Mouse (Mus musculus) limb, embryonic 11.5 days (tissue): ENCODE measurements at regions not wholly inside any gene's neighbourhood (a gene's known extent, or its start where the extent isn't known, plus 50 kb on each side); places are given as distances from the start of the nearest gene placed in this dataset.

Experiments used
- ATAC-seq: fragments of 200-750 bp; cut with Nextera tagmentation; 2 replicates; pipeline ENCODE4 v1.8.0; 2017; ENCODE audit warnings: low read depth; ENCODE audit not compliant: insufficient number of reproducible peaks, low FRiP score, low TSS enrichment
- DNase-seq: peaks from one replicate; pipeline ENCODE4 v3.0.0-alpha.2; 2015; ENCODE audit warnings: low spot score
- H3K27ac ChIP-seq: fragments of 300-500 bp; sonication (generic); replicated peaks from 2 replicates; pipeline ENCODE4 v1.5.1; 2014; ENCODE audit warnings: low read depth, mild to moderate bottlenecking, low read length
- H3K27me3 ChIP-seq: fragments of 300-500 bp; sonication (generic); 2 replicates; pipeline ENCODE4 v1.6.1; 2014; ENCODE audit warnings: mild to moderate bottlenecking, low read length, mixed read lengths; ENCODE audit not compliant: control insufficient read depth, insufficient read depth
- H3K36me3 ChIP-seq: fragments of 300-500 bp; sonication (generic); 2 replicates; pipeline ENCODE4 v1.6.1; 2014; ENCODE audit warnings: mild to moderate bottlenecking, low read length, moderate library complexity, mixed read lengths; ENCODE audit not compliant: control insufficient read depth, insufficient read depth
- H3K4me1 ChIP-seq: fragments of 300-500 bp; sonication (generic); 2 replicates; pipeline ENCODE4 v1.6.1; 2014; ENCODE audit warnings: low read length, mixed read lengths; ENCODE audit not compliant: control insufficient read depth, insufficient read depth
- H3K4me2 ChIP-seq: fragments of 300-500 bp; sonication (generic); 2 replicates; pipeline ENCODE4 v1.6.1; 2014; ENCODE audit warnings: low read depth, mild to moderate bottlenecking, moderate library complexity; ENCODE audit not compliant: severe bottlenecking
- H3K4me3 ChIP-seq: fragments of 300-500 bp; sonication (generic); 2 replicates; pipeline ENCODE4 v1.5.1; 2014; ENCODE audit warnings: low read depth, low read length
- H3K9ac ChIP-seq: fragments of 300-500 bp; sonication (generic); 2 replicates; pipeline ENCODE4 v1.6.1; 2014; ENCODE audit warnings: mild to moderate bottlenecking, low read length
- H3K9me3 ChIP-seq: fragments of 300-500 bp; sonication (generic); 2 replicates; pipeline ENCODE4 v1.6.1; 2016; ENCODE audit warnings: low read length; ENCODE audit not compliant: control insufficient read depth
- WGBS: fragments of 180-500 bp; shearing (Covaris S2); extraction: QIAGEN DNeasy Blood & Tissue Kit; methylation state at CpG from one replicate; pipeline ENCODE4 v1.1.7; 2014; 5-methylcytosine and 5-hydroxymethylcytosine counted together

- no peak overlapping the region for H3K4me2 ChIP-seq
- no peaks in the 10 kb centered on the region for H3K36me3 ChIP-seq
- no peak overlapping the region for H3K4me3 ChIP-seq
- WGBS: 77% methylated on average over 8 of the region's 8 CpGs
- 0 out of 2 replicates have a peak, but pooled peaks cover 3% of the 10 kb centered on the region for H3K4me1 ChIP-seq
- ATAC-seq (no peak), DNase-seq (no peak)
- H3K9ac ChIP-seq: no peak overlapping the region
- H3K9me3 ChIP-seq: no peaks in the 10 kb centered on the region
- no peaks in the 10 kb centered on the region for H3K27me3 ChIP-seq
- H3K27ac ChIP-seq: no peak overlapping the region
Observed at GRCm38 (mm10) chr1:91659486-91659885, 119.1 kb downstream of the Asb1 start.

GRCm38 (mm10) chr1:91663289-91663688, 122.9 kb downstream of the Asb1 start:
- Histone ChIP-seq H3K4me2 (no peak overlapping the region), H3K27ac (no peak overlapping the region), H3K36me3 (no peaks in the 10 kb centered on the region), H3K27me3 (no peaks in the 10 kb centered on the region), H3K9ac (no peak overlapping the region), H3K9me3 (no peaks in the 10 kb centered on the region), H3K4me3 (no peak overlapping the region), H3K4me1 (0 out of 2 replicates have a peak, but pooled peaks cover 4% of the 10 kb centered on the region)
- DNase-seq (no peak), ATAC-seq (no peak)
- 93% methylated on average over 2 of the region's 2 CpGs for WGBS

- no peak overlapping the region for H3K4me2 ChIP-seq
- H3K36me3 ChIP-seq: no peaks in the 10 kb centered on the region
- no peak overlapping the region for H3K4me3 ChIP-seq
- no peak for DNase-seq
- no peak for ATAC-seq
- no peaks in the 10 kb centered on the region for H3K27me3 ChIP-seq
- WGBS: 87% methylated on average over 6 of the region's 12 CpGs
- no peak overlapping the region for H3K27ac ChIP-seq
- H3K9ac ChIP-seq: no peak overlapping the region
- 0 out of 2 replicates have a peak, but pooled peaks cover 5% of the 10 kb centered on the region for H3K4me1 ChIP-seq
- no peaks in the 10 kb centered on the region for H3K9me3 ChIP-seq
Observed at GRCm38 (mm10) chr1:91664622-91665021, 124.3 kb downstream of the Asb1 start.

DNA sequence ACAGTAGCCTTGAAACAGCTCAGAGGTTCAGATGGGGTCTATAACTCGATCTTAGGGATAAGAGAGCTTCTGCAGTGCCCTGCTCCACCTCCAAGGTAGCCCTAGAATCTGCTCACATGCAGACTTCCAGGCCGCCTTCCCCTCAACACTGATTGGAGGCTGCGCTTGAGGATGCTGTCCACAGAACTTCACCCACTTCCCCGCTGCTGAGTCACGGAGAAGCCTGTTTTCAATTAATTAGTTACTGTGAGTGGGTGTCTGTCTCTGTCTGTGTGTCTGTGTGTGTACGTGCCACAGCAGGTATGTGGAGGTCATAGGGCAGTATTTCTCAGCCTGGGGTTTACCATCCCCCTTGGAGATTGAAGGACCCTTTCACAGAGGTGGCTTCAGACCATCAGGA, 128.2 kb downstream of the Asb1 start:
- Histone ChIP-seq H3K36me3 (no peaks in the 10 kb centered on the region), H3K4me2 (no peak overlapping the region)
- peak; percentile 40 for DNase-seq

GRCm38 (mm10) chr1:91670980-91671379, 130.3 kb upstream of the Twist2 start:
- DNase-seq (no peak), ATAC-seq (no peak)
- Histone ChIP-seq H3K27me3 (no peaks in the 10 kb centered on the region), H3K4me1 (0 out of 2 replicates have a peak, but pooled peaks cover 5% of the 10 kb centered on the region), H3K36me3 (no peaks in the 10 kb centered on the region), H3K9me3 (no peaks in the 10 kb centered on the region), H3K4me2 (no peak overlapping the region), H3K4me3 (no peak overlapping the region), H3K27ac (no peak overlapping the region), H3K9ac (no peak overlapping the region)
- 52% methylated on average over 13 of the region's 13 CpGs for WGBS

More for the DNA sequence above, 128.2 kb downstream of the Asb1 start:
- no peaks in the 10 kb centered on the region for H3K27me3 ChIP-seq
- 40% methylated on average over 6 of the region's 6 CpGs for WGBS
- H3K9ac ChIP-seq: no peak overlapping the region
- H3K9me3 ChIP-seq: no peaks in the 10 kb centered on the region
- ATAC-seq: no peak
- H3K4me3 ChIP-seq: no peak overlapping the region
- H3K4me1 ChIP-seq: 0 out of 2 replicates have a peak, but pooled peaks cover 5% of the 10 kb centered on the region
- H3K27ac ChIP-seq: no peak overlapping the region

DNA sequence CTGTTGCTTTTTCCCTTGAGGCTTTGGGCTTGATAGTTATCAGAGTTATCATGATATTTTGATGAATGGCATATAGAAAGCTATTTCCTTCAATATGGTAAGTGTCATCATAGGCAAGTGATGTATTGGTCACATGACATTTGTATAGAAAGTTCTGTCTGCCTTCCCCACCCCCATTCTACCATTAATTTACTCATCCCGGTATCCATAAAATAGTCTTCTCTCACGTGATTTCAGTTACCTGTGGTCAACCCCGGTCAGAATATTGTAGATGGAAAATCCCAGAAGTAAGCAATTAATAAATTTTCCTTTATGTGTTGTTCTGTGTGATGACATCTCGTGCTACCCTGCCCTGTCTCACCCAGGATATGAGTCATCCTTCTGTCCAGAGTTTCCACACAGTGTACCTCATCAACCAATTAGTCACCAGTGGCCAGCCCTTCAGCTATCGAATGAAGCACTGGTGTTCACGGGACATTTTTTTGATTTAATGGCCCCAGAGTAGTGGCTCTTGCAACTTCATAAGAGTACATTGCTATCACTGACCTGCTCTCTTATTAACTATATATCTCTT, 127.1 kb upstream of the Twist2 start:
- H3K27ac ChIP-seq: no peak overlapping the region
- H3K4me1 ChIP-seq: no peaks in the 10 kb centered on the region
- DNase-seq: no peak
- no peaks in the 10 kb centered on the region for H3K36me3 ChIP-seq
- ATAC-seq: no peak
- H3K27me3 ChIP-seq: no peaks in the 10 kb centered on the region
- H3K9me3 ChIP-seq: no peaks in the 10 kb centered on the region
- no peak overlapping the region for H3K4me3 ChIP-seq
- WGBS: 87% methylated on average over 6 of the region's 6 CpGs
- no peak overlapping the region for H3K9ac ChIP-seq
- no peak overlapping the region for H3K4me2 ChIP-seq

- no peak for DNase-seq
- Histone ChIP-seq H3K27ac (no peak overlapping the region), H3K36me3 (no peaks in the 10 kb centered on the region), H3K27me3 (no peaks in the 10 kb centered on the region), H3K4me2 (no peak overlapping the region), H3K9me3 (no peaks in the 10 kb centered on the region), H3K4me1 (no peaks in the 10 kb centered on the region), H3K4me3 (no peak overlapping the region), H3K9ac (no peak overlapping the region)
- 83% methylated on average over 3 of the region's 3 CpGs for WGBS
- no peak for ATAC-seq
Observed at GRCm38 (mm10) chr1:91677062-91677461, 124.2 kb upstream of the Twist2 start.

GRCm38 (mm10) chr1:91678789-91679188, 122.5 kb upstream of the Twist2 start:
- Histone ChIP-seq H3K4me1 (no peaks in the 10 kb centered on the region), H3K4me3 (no peak overlapping the region), H3K36me3 (no peaks in the 10 kb centered on the region), H3K9me3 (no peaks in the 10 kb centered on the region), H3K27ac (no peak overlapping the region), H3K4me2 (no peak overlapping the region), H3K9ac (no peak overlapping the region), H3K27me3 (no peaks in the 10 kb centered on the region)
- ATAC-seq (no peak), DNase-seq (no peak)
- WGBS: 75% methylated on average over 4 of the region's 4 CpGs

DNA sequence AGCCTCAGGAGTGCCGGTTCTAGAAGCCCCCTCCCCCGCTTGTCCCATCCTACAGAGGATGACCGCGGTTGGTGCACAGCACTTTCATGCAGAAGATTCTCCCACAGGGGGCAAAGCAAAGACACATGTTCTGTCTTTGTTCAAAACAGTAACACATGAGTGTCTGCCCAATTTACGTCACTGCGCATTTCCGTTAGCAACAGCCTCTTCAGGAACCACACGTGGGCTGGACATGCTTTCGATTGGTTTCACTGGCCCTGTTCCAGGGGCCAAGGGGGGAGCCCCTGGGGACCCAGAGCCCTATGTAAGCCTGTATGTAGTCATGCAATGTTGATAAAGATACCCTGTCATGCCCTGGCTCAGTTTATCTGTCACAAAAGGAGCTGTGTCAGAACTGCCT, 116.2 kb upstream of the Twist2 start:
- Histone ChIP-seq H3K9ac (no peak overlapping the region), H3K27ac (0 out of 2 replicates have a peak overlapping the region, but pooled peaks have one; percentile 51), H3K4me3 (no peak overlapping the region), H3K4me2 (no peak overlapping the region), H3K27me3 (no peaks in the 10 kb centered on the region), H3K36me3 (no peaks in the 10 kb centered on the region), H3K9me3 (no peaks in the 10 kb centered on the region), H3K4me1 (peaks cover 12% of the 10 kb centered on the region)
- ATAC-seq (no peak), DNase-seq (peak; percentile 46)
- WGBS: 38% methylated on average over 9 of the region's 9 CpGs
